Mouse (Mus musculus) thymus, adult 2 months (tissue): ENCODE measurements around the gene Taok1.

ENCODE experiments used
- CTCF ChIP-seq: fragments of 200-500 bp; IDR thresholded peaks from 2 replicates; pipeline ENCODE4 v1.5.1; 2012; ENCODE audit warnings: mild to moderate bottlenecking, control low read depth, low read length, moderate library complexity, borderline replicate concordance; ENCODE audit not compliant: control insufficient read depth, poor library complexity, insufficient read depth; ENCODE audit errors: extremely low read depth
- POLR2A ChIP-seq: fragments of 200-500 bp; IDR thresholded peaks from 2 replicates; pipeline ENCODE4 v1.6.1; 2012; ENCODE audit warnings: mild to moderate bottlenecking, low read length, control low read depth, moderate library complexity; ENCODE audit not compliant: control insufficient read depth, poor library complexity, insufficient read depth; ENCODE audit errors: extremely low read depth

DNA sequence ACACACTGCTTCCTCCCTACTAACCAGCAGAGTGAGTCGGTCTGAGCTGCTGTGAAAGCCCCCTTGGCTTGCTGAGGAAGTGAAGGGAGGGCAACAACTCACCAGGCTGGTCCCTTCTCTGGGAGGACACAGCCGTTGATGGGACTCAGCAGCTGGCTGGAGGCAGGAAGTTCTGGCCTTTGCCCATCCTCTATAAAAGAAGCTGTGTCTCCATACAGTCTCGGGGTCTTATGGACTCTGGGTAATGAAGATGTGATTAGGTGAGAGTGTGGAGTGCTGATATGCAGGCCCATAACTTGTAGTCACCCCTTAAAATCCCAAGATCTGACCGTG, 113.3 kb downstream of the Taok1 start:
- no peak for TF ChIP-seq CTCF
- no peak for TF ChIP-seq POLR2A
